Mouse (Mus musculus) E14TG2a.4 (cell line): ENCODE measurements at regions not wholly inside any gene's neighbourhood (a gene's known extent, or its start where the extent isn't known, plus 50 kb on each side); places are given as distances from the start of the nearest gene placed in this dataset.
"Not testable (repeated sequence)": the region's sequence is repeated elsewhere in the genome, so short reads cannot be mapped to it uniquely, and the experiment has no call there.

Source experiments
- CTCF ChIP-seq: conservative IDR thresholded peaks from 2 replicates; pipeline ENCODE4 v1.5.1; 2014; ENCODE audit warnings: low read length
- NANOG ChIP-seq: IDR thresholded peaks from 2 replicates; pipeline ENCODE4 v1.6.1; 2014; ENCODE audit warnings: borderline replicate concordance, low read length, mixed read lengths
- POU5F1 ChIP-seq: IDR thresholded peaks from 2 replicates; pipeline ENCODE4 v1.6.1; 2014; ENCODE audit warnings: low read length, borderline replicate concordance

GRCm38 (mm10) chr10:86590211-86590610 is 91.5 kb upstream of the Syn3 start:
- not testable (repeated sequence) for TF ChIP-seq CTCF, POU5F1, NANOG
